Mouse (Mus musculus) heart, postnatal 0 days (tissue): ENCODE data around the gene Otulinl. TPM values are rescaled to one million over a fixed set of nuclear protein-coding genes. Genes with fewer than 3 reads are reported as not detected.
A peak's percentile ranks its signal among the peaks of the same experiment; 100 is the strongest.

Experiments used
- ATAC-seq: fragments of 200-750 bp; cut with Nextera tagmentation; 2 replicates; pipeline ENCODE4 v1.8.0; 2017; ENCODE audit warnings: low read depth, moderate number of reproducible peaks, moderate library complexity; ENCODE audit not compliant: insufficient read depth
- DNase-seq: peaks from one replicate; pipeline ENCODE4 v3.0.0-alpha.2; 2016; ENCODE audit warnings: low spot score
- H3K27ac ChIP-seq: fragments of 300-500 bp; sonication (generic); 2 replicates; pipeline ENCODE4 v1.5.1; 2014; ENCODE audit warnings: low read depth, mild to moderate bottlenecking
- H3K27me3 ChIP-seq: fragments of 300-500 bp; sonication (generic); 2 replicates; pipeline ENCODE4 v1.6.1; 2014; ENCODE audit warnings: low read length, mixed read lengths; ENCODE audit not compliant: control insufficient read depth, insufficient read depth
- H3K36me3 ChIP-seq: fragments of 300-500 bp; sonication (generic); replicated peaks from 2 replicates; pipeline ENCODE4 v1.6.1; 2014; ENCODE audit warnings: low read length, mixed read lengths; ENCODE audit not compliant: control insufficient read depth, insufficient read depth
- H3K4me1 ChIP-seq: fragments of 300-500 bp; sonication (generic); 2 replicates; pipeline ENCODE4 v1.6.1; 2014; ENCODE audit warnings: antibody characterized with exemption; ENCODE audit not compliant: control insufficient read depth, insufficient read depth
- H3K4me2 ChIP-seq: fragments of 300-500 bp; sonication (generic); 2 replicates; pipeline ENCODE4 v1.6.1; 2014; ENCODE audit warnings: low read depth, mild to moderate bottlenecking, low read length, moderate library complexity
- H3K4me3 ChIP-seq: fragments of 300-500 bp; sonication (generic); 2 replicates; pipeline ENCODE4 v1.5.1; 2014; ENCODE audit warnings: low read depth, low read length
- H3K9ac ChIP-seq: fragments of 300-500 bp; sonication (generic); replicated peaks from 2 replicates; pipeline ENCODE4 v1.6.1; 2014; ENCODE audit warnings: low read depth, low read length, mixed read lengths
- H3K9me3 ChIP-seq: fragments of 300-500 bp; sonication (generic); replicated peaks from 2 replicates; pipeline ENCODE4 v1.6.1; 2016; ENCODE audit warnings: low read length; ENCODE audit not compliant: control insufficient read depth
- CTCF ChIP-seq: IDR thresholded peaks from 2 replicates; pipeline ENCODE4 v1.5.1; 2016; ENCODE audit warnings: antibody characterized with exemption, control low read depth, low read depth
- EP300 ChIP-seq: IDR thresholded peaks from 2 replicates; pipeline ENCODE4 v1.6.1; 2016; ENCODE audit warnings: antibody characterized with exemption, low read depth
- WGBS: fragments of 180-500 bp; shearing (Covaris S2); extraction: QIAGEN DNeasy Blood & Tissue Kit; methylation state at CpG from one replicate; pipeline ENCODE4 v1.1.7; 2014; 5-methylcytosine and 5-hydroxymethylcytosine counted together
- polyA plus RNA-seq: library from polyadenylated mRNA; unstranded; fragments of >200 nt; fragmentation: Nextera tagmentation; extraction: Ambion mirVana; gene quantifications from 2 replicates; pipeline ENCODE4 v1.2.1, GENCODE M21; 2015
- total RNA-seq: library from RNA; depleted of rRNA; stranded (reverse); fragments of >200 nt; gene quantifications from 2 replicates; pipeline ENCODE4 v1.2.3, GENCODE M21; 2014; ENCODE audit warnings: low replicate concordance

Otulinl gene
- total and polyA plus RNA-seq, 2 experiments from 2014 or later, result 3.2 to 15.3 TPM

DNA sequence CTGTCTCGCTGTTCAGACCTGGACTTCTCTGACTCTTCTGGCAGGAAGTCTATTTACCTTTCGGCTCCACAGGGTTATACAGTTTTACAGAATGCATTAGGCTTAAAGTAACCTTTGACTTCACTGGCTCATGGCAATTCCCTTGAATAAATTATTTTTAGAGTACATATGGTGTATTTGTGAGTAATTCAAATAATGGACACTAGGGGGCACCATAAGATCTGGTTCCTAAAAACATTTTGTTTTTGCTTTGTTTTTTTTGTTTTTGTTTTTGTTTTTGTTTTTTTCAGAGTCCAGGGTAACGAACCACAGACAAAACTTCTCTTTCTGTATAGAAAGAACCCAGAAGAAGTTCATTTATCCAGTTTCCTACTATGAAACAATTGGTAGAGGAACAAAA, 33.7 kb downstream of the Otulinl start:
- no peaks in the 10 kb centered on the region for H3K4me1 ChIP-seq
- ATAC-seq, result no peak
- TF ChIP-seq EP300 (no peak), CTCF (peak; percentile 50)
- H3K4me3 ChIP-seq, result no peak overlapping the region
- no peak for DNase-seq
- no peaks in the 10 kb centered on the region for H3K9me3 ChIP-seq
- H3K27ac ChIP-seq, result no peak overlapping the region
- H3K4me2 ChIP-seq, result no peak overlapping the region
- no peaks in the 10 kb centered on the region for H3K27me3 ChIP-seq
- no peak overlapping the region for H3K9ac ChIP-seq
- 39% methylated on average over 3 of the region's 3 CpGs for WGBS
- H3K36me3 ChIP-seq, result no peaks in the 10 kb centered on the region

DNA sequence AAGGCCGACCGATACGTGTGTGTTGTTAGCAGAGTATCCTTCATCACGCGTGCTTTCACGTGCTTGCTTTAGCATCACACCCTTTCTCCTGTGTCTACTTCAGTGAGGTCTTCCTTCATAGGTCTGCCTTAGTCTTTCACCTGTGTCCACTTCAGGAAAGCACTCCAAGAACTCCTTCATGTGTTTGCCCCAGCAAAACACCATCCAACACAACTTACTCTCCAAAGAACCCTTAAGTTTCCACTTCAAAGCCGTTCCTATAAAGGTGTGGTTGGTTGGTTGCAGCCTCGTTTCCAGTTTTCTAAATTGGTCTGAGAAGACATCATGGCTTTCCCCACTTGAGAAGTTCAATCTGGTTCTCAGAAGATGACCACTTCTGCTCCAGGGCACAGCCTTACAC, 34.7 kb downstream of the Otulinl start:
- no peak overlapping the region for H3K4me3 ChIP-seq
- 86% methylated on average over 8 of the region's 8 CpGs for WGBS
- no peaks in the 10 kb centered on the region for H3K36me3 ChIP-seq
- H3K9me3 ChIP-seq, result no peaks in the 10 kb centered on the region
- no peak overlapping the region for H3K27ac ChIP-seq
- no peaks in the 10 kb centered on the region for H3K27me3 ChIP-seq
- H3K9ac ChIP-seq, result no peak overlapping the region
- no peaks in the 10 kb centered on the region for H3K4me1 ChIP-seq
- DNase-seq (no peak), ATAC-seq (no peak)
- no peak overlapping the region for H3K4me2 ChIP-seq
- TF ChIP-seq CTCF, result no peak
- TF ChIP-seq EP300, result no peak

- H3K4me2 ChIP-seq, result no peak overlapping the region
- no peaks in the 10 kb centered on the region for H3K36me3 ChIP-seq
- H3K9ac ChIP-seq, result no peak overlapping the region
- WGBS, result 71% methylated on average over 3 of the region's 3 CpGs
- no peaks in the 10 kb centered on the region for H3K4me1 ChIP-seq
- no peak overlapping the region for H3K4me3 ChIP-seq
- H3K27ac ChIP-seq, result no peak overlapping the region
- ATAC-seq (no peak), DNase-seq (no peak)
- H3K27me3 ChIP-seq, result no peaks in the 10 kb centered on the region
- TF ChIP-seq EP300, result no peak
- TF ChIP-seq CTCF, result no peak
- H3K9me3 ChIP-seq, result no peaks in the 10 kb centered on the region
Measured at GRCm38 (mm10) chr15:27645250-27645649, 36.1 kb downstream of the Otulinl start.

GRCm38 (mm10) chr15:27642895-27643294, 38.5 kb downstream of the Otulinl start:
- H3K4me1 ChIP-seq, result no peaks in the 10 kb centered on the region
- ATAC-seq (no peak), DNase-seq (no peak)
- WGBS, result 85% methylated on average over 3 of the region's 3 CpGs
- no peak overlapping the region for H3K4me3 ChIP-seq
- no peak overlapping the region for H3K27ac ChIP-seq
- H3K9me3 ChIP-seq, result no peaks in the 10 kb centered on the region
- no peaks in the 10 kb centered on the region for H3K36me3 ChIP-seq
- H3K9ac ChIP-seq, result no peak overlapping the region
- no peaks in the 10 kb centered on the region for H3K27me3 ChIP-seq
- H3K4me2 ChIP-seq, result no peak overlapping the region
- TF ChIP-seq EP300, result no peak
- peak; percentile 74 for TF ChIP-seq CTCF

- H3K27me3 ChIP-seq, result no peaks in the 10 kb centered on the region
- no peak overlapping the region for H3K9ac ChIP-seq
- H3K4me2 ChIP-seq, result no peak overlapping the region
- H3K9me3 ChIP-seq, result no peaks in the 10 kb centered on the region
- no peak for TF ChIP-seq CTCF
- no peak for TF ChIP-seq EP300
- ATAC-seq (no peak), DNase-seq (no peak)
- H3K4me3 ChIP-seq, result no peak overlapping the region
- H3K4me1 ChIP-seq, result no peaks in the 10 kb centered on the region
- H3K27ac ChIP-seq, result no peak overlapping the region
- 50% methylated on average over 12 of the region's 12 CpGs for WGBS
- no peaks in the 10 kb centered on the region for H3K36me3 ChIP-seq
Measured at GRCm38 (mm10) chr15:27641171-27641570, 40.2 kb downstream of the Otulinl start.
